Mouse (Mus musculus) urinary bladder, postnatal 25 days (tissue): ENCODE data around the gene Map3k9.

ENCODE experiments used
- DNase-seq: peaks from one replicate; pipeline ENCODE4 v3.0.0; 2022; ENCODE audit warnings: low spot score

The Map3k9 gene

GRCm38 (mm10) chr12:81781105-81781909 is at the start of gene Map3k9:
Gene Map3k9 (minus strand): TSS chr12:81781175.
- peak; percentile 89 for DNase-seq

DNA sequence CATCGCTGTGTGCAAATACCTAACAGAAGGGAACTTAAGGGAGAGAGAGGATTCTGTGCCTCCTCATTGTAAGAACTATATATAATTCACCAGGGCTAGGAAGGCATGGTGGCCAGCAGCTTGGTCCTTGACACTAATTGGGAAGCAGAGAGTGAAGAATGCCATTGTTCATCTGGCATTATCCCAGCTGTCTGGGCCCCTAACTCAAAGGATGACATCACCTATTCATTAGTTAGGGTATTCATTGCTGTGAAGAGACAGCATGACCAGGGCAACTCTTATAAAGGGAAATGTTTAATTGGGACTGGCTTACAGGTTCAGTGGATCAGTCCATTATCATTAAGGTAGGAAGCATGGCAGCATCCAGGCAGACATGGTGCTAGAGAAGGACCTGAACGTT is 47.4 kb upstream of the Map3k9 start:
- no peak for DNase-seq

DNA sequence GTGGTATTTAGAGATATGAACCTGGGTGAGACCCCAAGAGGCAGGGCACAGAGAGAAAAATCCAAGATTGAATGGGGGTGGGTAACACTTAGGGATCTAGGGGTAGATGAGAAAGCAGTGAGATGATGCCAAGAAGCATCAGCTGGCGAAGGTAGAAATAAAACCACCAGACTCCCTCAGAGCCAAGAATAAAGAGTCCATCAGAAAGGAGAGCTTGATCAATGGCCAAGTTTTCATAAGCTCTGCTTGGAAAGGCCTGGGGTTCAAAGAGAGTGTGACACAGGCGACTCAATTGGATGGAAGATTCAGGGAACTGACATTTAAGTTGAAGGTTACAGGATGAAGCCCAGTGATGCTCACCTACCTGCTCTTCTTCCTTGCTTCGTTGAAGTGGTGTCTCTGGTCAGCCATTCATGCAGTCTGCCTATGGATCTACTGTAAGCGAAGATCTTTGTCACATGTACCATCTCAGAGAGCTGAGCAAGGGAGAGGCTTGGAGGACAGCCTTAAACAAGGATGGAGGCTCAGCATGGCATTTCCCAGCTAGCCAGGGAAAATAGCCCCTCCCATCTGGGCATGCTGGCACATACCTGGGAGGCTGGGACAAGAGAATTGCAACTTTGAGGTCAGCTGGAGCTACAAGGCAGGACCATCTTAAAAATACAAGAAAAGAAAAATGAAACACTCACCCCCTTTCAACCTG is 42.0 kb upstream of the Map3k9 start:
- no peak for DNase-seq

- DNase-seq: no peak
Observed at GRCm38 (mm10) chr12:81822176-81822575, 41.2 kb upstream of the Map3k9 start.

DNA sequence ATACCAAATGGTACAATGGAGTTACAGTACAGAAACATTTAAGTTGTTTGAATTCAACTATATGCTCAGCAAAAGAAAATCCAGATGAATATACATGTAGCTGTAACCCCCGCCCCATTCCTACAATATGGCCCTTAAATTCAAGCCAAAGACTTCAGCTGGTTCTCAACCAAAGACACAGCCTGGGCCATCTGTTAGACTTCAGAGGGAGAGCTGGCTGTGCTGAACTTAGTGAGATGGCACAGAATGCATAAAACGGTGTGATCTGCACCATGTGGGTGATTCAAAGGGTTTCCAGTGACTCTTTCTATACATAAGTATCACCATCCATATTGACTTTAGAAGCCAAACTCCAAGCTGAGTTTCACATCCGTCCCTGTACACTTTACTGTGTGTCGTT is 39.7 kb upstream of the Map3k9 start:
- no peak for DNase-seq

DNA sequence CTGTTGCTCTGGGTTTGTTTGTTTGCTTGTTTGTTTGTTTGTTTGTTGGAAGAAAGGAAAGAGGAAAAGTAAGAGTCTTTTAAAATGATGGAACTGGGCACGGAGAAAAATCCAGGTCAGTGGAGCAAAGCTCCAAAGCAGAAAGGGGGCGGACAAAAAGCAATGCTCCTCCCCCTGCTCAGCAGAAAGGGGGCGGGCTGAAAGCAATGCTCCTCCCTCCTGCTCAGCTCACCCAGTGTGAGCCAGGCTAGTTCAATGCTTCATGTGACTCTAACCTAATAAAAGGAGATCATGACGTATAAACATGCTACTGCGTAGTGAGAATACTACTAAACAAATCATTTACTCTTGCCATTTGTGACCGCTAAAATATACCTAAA is 36.1 kb upstream of the Map3k9 start:
- DNase-seq: no peak

GRCm38 (mm10) chr12:81816330-81817125 is 35.6 kb upstream of the Map3k9 start:
- DNase-seq: no peak

- DNase-seq: no peak
Observed at GRCm38 (mm10) chr12:81814742-81815141, 33.8 kb upstream of the Map3k9 start.

DNA sequence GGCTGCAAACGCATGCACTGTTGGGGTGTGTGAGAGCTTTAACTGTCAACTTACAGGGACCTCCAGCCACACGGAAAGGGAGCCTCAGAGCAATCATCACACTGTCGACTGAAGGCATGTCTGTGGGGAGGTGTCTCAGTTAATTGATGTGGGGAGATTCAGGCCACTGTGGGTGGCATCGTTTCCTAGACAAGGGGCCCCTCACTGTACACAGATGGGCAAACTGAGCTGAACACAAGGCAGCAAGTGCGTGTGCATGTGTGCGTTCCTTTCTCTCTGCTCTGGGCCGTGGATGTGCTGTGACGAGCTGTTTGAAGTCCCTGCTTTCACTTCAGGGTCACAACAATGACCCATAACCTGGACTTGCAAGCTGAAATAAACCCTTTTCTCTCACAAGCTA is 29.4 kb upstream of the Map3k9 start:
- DNase-seq: no peak

DNA sequence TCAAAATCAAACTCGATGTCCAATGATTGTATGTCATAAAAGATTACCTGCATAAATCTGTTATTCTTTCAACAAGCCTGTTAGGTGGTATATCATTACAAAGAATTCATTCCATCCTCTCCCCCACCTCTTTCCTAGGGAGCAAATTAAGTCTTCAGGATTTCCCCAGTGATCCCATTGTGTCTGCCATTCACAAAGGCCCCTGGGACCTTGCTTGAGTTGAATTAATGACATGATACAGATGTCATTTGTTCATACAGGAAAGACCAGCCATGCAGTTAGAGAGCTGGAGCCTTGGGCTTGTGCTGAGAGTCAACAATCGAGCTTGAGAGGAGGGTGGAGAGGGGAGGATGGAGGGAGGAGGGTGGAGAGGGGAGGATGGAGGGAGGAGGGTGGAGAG is 27.6 kb upstream of the Map3k9 start:
- no peak for DNase-seq

DNA sequence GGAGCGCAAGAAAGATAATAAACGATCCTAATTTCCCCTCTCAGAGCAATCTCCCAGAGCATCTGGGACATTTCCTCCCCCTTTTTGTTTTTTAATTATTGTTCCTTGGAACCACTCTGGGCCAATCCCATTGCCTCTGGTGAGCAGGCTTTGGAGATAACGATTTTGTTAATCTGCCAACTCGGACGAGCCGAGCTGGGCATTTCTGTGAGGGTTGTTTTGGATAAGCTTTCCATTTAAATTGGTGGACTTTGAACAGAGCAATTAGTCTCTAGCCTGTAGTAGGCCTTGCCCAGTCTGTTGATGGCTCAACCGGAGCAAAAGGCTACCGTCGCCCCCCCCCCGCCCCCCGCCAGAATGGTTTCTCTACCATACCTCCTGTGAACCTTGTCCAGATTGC is 27.0 kb upstream of the Map3k9 start:
- no peak for DNase-seq

DNA sequence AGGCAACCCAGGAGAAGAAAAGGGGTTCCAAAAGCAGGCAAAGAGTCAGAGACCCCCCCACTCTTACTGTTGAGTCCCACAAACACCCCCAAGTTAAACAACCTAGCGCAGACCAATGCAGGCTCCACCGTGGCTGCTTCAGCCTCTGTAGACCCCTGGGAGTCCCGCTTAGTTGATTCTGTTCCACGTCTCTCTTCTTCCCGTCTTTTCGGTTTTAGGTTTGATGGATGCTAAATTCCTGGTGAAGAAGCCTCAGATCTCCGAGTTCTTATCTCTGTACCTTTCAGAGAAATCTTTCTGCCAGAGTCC is 26.5 kb upstream of the Map3k9 start:
- DNase-seq: no peak

DNA sequence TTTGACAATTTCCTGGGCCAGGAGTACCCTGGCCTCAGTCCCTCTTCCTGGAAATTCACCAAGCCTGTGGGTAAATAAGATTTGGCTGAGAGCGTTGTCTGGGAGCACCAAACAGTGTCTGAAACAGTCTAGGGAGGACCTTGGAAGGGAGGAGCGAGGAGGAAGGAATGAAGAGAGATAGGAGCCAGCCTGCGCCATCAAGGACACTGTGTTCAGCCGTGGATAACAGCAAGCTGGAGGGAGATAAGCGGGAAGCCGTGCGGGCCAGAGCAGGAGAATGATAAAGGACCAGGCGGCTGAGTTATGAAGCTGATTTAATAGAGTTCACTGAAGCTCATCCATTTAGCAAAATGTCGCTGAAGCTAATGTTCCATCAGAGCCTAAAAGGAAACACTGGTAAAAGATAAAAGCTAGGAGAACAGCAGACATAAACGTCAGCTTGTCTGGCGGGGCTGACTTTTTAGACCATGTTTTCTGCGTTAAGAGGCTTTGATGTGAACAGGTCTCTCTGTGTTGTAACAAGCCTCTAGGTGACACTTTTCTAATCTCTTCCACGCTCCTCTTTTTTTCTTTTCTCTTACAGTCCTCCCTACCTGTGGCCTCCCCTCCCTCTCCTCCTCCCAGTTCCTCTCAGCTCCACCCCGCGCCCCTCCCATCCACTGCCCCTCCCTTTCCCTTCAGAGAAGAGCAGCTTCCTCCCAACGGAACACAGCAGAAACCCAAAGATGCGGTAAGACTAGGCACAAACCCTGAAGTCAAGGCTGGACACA is 26.0 kb upstream of the Map3k9 start:
- peak; percentile 35 for DNase-seq

DNA sequence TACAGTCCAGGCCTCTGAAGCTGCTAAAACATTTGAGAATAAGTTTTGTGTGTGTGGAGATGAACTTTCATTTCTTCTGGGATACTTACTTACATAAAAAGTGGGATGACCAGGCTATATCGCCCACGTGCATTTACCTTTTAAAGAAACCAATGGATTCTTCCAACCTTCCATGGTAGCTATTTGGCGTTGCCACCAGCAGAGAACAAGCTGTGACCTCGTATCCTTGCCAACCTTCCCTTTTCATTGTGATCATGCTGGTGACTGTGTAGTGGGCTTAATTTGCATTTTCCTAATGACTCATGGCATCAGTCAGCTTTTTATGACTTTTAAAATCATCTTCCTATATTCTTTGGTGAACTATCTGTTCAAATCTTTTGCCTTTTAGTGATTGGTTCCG is 25.1 kb upstream of the Map3k9 start:
- DNase-seq: no peak

GRCm38 (mm10) chr12:81803803-81804202 is 22.8 kb upstream of the Map3k9 start:
- no peak for DNase-seq

DNA sequence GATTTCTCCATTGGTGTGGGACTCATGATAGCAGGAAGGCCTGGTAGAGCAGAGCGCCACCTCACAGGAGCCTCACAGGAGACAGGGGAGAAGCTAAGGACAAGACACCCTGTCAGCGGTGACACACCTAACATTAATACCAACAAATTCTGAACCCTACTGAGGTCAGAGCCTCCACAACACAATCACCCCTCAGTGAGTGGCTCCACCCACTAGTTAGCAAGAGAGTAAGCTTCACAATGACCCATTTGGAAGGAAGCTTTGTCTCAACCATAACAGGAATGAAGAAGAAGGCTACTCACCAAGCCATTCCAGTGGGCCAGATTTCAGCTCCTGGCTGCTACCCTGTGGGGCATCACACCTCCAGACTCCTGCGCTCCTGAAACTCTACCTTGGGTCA is 22.0 kb upstream of the Map3k9 start:
- DNase-seq: no peak

- no peak for DNase-seq
Observed at GRCm38 (mm10) chr12:81801134-81801533, 20.2 kb upstream of the Map3k9 start.

GRCm38 (mm10) chr12:81796541-81796940 is 15.6 kb upstream of the Map3k9 start:
- DNase-seq: peak; percentile 86

DNA sequence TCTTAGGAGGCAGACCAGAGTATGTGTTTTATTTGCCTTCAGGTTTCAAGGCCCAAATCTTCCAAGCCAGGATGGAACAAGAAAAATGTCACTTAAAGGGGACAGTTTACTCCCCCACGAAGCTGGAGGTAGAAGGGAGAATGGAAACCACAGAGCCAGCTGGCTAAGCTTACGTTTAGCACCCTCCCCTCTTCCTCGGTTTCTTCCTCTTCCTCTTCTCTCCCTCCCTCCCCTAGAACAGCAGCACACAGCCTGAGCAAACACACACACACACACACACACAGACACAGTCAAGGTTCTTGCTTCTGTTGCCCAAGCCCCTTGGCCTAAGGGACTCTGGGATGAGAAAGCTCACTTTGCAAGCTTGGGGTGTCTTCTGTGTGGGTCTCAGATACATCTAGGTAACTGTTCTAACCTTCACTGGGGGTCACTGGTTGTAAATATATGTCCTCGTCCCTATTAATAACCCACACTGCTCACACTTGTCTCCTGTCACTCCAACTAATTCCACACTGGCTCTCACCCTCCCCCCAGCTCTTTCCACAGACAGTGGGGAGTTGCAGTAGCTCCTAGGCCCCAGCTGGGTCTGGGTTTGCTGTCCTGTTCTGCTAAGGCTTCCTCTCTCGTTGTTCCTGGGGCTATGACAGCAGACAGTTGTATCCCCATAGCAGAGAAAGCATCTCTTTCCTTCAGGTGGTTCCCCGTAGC is 11.7 kb upstream of the Map3k9 start:
- no peak for DNase-seq

DNA sequence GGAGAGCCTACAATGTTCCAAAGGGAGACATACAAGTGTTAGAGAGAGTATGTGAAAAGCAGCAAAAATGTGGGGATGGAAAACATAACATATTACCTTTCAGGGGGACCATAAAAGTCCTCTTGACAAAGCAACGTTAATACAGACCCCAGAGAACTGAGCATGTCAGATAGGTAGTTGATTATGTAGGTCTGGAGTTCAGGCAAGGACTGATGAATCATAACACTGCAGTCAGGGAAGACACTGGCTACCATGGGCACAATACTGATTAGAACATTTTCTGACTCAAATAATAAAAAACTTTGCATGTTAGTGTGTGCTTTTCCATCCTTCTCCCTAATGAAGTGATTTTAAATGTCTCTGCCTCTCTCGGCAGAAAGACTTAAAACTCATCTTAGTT is 8.5 kb upstream of the Map3k9 start:
- DNase-seq: no peak

GRCm38 (mm10) chr12:81788672-81789084 is 7.7 kb upstream of the Map3k9 start:
- peak; percentile 88 for DNase-seq

DNA sequence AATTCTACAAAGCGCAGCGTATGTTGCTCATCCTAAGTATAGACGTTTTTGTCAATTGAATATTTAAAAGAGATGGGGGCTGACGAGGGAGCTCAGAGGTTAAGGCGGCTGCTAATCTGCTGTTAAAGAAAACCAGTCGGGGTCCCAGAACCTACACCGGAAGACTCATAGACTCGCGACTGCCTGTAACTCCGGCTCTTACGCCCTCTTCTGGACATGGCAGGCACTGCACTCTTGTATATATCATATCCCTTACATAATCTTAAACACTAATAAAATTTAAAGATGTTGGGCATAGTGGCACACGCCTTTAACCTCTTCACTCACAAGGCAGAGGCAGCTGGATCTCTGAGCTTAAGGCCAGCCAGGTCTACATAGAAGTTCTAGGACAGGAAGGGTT is 6.3 kb upstream of the Map3k9 start:
- no peak for DNase-seq
